Mouse (Mus musculus) embryonic facial prominence, embryonic 15.5 days (tissue): ENCODE data around the gene Sox9. TPM values are rescaled to one million over a fixed set of nuclear protein-coding genes. Genes with fewer than 3 reads are reported as not detected.

Experiments used
- ATAC-seq: fragments of 200-750 bp; cut with Nextera tagmentation; 2 replicates; pipeline ENCODE4 v1.8.0; 2017; ENCODE audit warnings: low read depth, moderate TSS enrichment; ENCODE audit not compliant: insufficient number of reproducible peaks, low FRiP score, low TSS enrichment
- H3K27ac ChIP-seq: fragments of 300-500 bp; sonication (generic); replicated peaks from 2 replicates; pipeline ENCODE4 v1.5.1; 2015; ENCODE audit warnings: mild to moderate bottlenecking, inconsistent platforms
- H3K27me3 ChIP-seq: fragments of 300-500 bp; sonication (generic); 2 replicates; pipeline ENCODE4 v1.6.1; 2015; ENCODE audit warnings: inconsistent platforms
- H3K36me3 ChIP-seq: fragments of 300-500 bp; sonication (generic); 2 replicates; pipeline ENCODE4 v1.6.1; 2015; ENCODE audit warnings: mild to moderate bottlenecking, inconsistent platforms
- H3K4me1 ChIP-seq: fragments of 300-500 bp; sonication (generic); 2 replicates; pipeline ENCODE4 v1.6.1; 2015; ENCODE audit warnings: inconsistent platforms
- H3K4me2 ChIP-seq: fragments of 300-500 bp; sonication (generic); replicated peaks from 2 replicates; pipeline ENCODE4 v1.6.1; 2015; ENCODE audit warnings: mild to moderate bottlenecking, inconsistent platforms
- H3K4me3 ChIP-seq: fragments of 300-500 bp; sonication (generic); replicated peaks from 2 replicates; pipeline ENCODE4 v1.5.1; 2015; ENCODE audit warnings: mild to moderate bottlenecking, inconsistent platforms
- H3K9ac ChIP-seq: fragments of 300-500 bp; sonication (generic); 2 replicates; pipeline ENCODE4 v1.6.1; 2015; ENCODE audit warnings: inconsistent platforms
- H3K9me3 ChIP-seq: fragments of 300-500 bp; sonication (generic); replicated peaks from 2 replicates; pipeline ENCODE4 v1.6.1; 2016; ENCODE audit warnings: inconsistent platforms
- WGBS: fragments of 180-500 bp; shearing (Covaris S2); methylation state at CpG from one replicate; pipeline ENCODE4 v1.1.7; 2015; 5-methylcytosine and 5-hydroxymethylcytosine counted together
- polyA plus RNA-seq: library from polyadenylated mRNA; unstranded; fragments of >200 nt; fragmentation: Nextera tagmentation; extraction: Ambion mirVana; gene quantifications from 2 replicates; pipeline ENCODE4 v1.2.1, GENCODE M21; 2015

Sox9 gene
- polyA plus RNA-seq, 1 experiment from 2014 or later, result 60.0 TPM

- WGBS, result 41% methylated on average over 4 of the region's 4 CpGs
- Histone ChIP-seq H3K36me3 (no peaks in the 10 kb centered on the region), H3K4me3 (no peak overlapping the region), H3K27me3 (peaks cover 3% of the 10 kb centered on the region; the same call in 1 of the 2 replicates), H3K4me2 (no peak overlapping the region), H3K27ac (no peak overlapping the region), H3K9me3 (no peaks in the 10 kb centered on the region), H3K9ac (no peak overlapping the region), H3K4me1 (peaks cover 11% of the 10 kb centered on the region)
- no peak for ATAC-seq
Measured at GRCm38 (mm10) chr11:112801189-112801818, 19.3 kb downstream of the Sox9 start.

DNA sequence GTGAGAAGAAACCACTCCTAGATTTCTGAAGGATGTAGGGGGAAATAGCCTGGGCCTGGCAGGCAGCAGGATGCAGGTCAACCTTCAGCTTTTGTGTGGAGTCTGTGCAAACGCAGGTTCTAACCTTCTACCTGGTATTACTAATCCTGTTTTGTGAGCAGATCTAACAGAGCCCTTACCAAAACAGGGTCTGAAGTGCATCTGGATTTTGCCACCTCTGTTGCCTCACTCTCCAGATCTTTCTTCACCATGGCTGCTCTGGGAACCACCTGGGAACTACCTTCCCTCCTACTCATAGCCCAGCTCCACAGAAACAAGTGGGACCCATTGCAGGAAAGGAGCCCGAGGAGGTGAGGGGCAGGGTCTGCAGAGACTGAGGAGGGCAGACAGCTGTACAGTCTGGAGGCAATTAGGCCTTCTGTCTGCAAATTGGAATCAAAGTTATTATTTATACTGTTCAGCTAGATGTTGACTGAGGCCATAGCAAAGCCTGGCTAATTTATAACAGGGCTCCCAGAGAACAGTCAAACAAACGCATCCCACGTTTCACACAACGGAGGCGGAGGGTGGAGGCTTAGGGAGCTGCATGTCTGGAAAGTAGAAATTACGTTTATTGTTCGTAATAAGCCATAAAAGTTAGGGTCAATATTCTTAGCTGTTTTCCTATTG is 25.9 kb downstream of the Sox9 start:
- Histone ChIP-seq H3K4me2 (no peak overlapping the region), H3K27me3 (peaks cover 23% of the 10 kb centered on the region; the same call in 1 of the 2 replicates), H3K36me3 (no peaks in the 10 kb centered on the region), H3K9me3 (no peaks in the 10 kb centered on the region), H3K4me1 (peaks cover 30% of the 10 kb centered on the region), H3K4me3 (no peak overlapping the region), H3K27ac (no peak overlapping the region), H3K9ac (no peak overlapping the region)
- no peak for ATAC-seq
- 36% methylated on average over 8 of the region's 8 CpGs for WGBS

GRCm38 (mm10) chr11:112810447-112811151 is 28.6 kb downstream of the Sox9 start:
- H3K27me3 ChIP-seq, result peaks cover 23% of the 10 kb centered on the region; the same call in 1 of the 2 replicates
- peak overlapping the region; percentile 18 for H3K4me3 ChIP-seq
- peaks cover 30% of the 10 kb centered on the region for H3K4me1 ChIP-seq
- ATAC-seq, result no peak
- H3K36me3 ChIP-seq, result no peaks in the 10 kb centered on the region
- no peaks in the 10 kb centered on the region for H3K9me3 ChIP-seq
- H3K4me2 ChIP-seq, result peak overlapping the region; percentile 44
- no peak overlapping the region for H3K9ac ChIP-seq
- 3% methylated on average over 17 of the region's 17 CpGs for WGBS
- H3K27ac ChIP-seq, result no peak overlapping the region

DNA sequence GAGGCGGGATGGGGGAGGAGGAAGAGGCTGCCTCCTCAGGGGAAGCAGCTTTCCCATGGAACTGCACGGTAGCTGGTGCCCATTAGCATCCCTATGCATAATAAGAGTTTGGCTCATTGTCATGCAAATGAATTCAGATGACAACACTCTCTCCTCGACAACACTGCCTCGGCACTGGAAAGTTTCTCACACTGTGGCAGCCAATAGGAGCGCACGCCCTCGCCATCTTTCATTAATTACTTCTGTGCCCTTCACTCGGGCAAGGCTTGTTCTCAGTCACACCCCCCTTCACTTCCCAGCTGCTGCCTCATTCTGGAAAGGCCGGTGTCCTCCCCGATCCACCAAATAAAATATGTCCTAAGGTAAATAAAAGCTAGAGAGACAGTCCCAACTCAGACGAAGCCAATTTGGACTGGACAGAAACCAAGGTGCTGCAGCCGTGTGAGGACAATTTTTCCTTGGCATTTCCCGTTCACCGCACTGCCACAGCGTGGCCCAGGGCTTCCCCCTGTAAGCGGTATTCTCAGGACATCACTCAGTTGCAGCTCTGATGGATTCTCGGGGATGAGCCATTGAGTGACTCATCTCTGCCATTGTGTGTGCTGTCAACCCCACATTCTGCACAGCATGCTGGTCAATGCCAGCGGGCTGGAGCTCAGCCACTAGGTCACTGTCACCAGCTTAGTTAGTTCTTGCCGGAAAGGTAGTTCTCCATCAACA is 29.3 kb downstream of the Sox9 start:
- ATAC-seq, result 0 out of 2 replicates have a peak, but pooled peaks have one; percentile 65
- Histone ChIP-seq H3K27me3 (peaks cover 20% of the 10 kb centered on the region; the same call in 1 of the 2 replicates), H3K36me3 (no peaks in the 10 kb centered on the region), H3K9me3 (no peaks in the 10 kb centered on the region), H3K9ac (no peak overlapping the region), H3K27ac (no peak overlapping the region), H3K4me3 (peak overlapping the region; percentile 18), H3K4me1 (peaks cover 30% of the 10 kb centered on the region), H3K4me2 (peak overlapping the region; percentile 44)
- 4% methylated on average over 19 of the region's 19 CpGs for WGBS

- 0 out of 2 replicates have a peak, but pooled peaks have one; percentile 29 for ATAC-seq
- Histone ChIP-seq H3K27me3 (no peaks in the 10 kb centered on the region), H3K4me2 (no peak overlapping the region), H3K9ac (no peak overlapping the region), H3K4me1 (peaks cover 9% of the 10 kb centered on the region), H3K9me3 (no peaks in the 10 kb centered on the region), H3K4me3 (no peak overlapping the region), H3K36me3 (no peaks in the 10 kb centered on the region), H3K27ac (no peak overlapping the region)
- WGBS, result 45% methylated on average over 14 of the region's 14 CpGs
Measured at GRCm38 (mm10) chr11:112817829-112818650, 36.0 kb downstream of the Sox9 start.

- Histone ChIP-seq H3K9me3 (no peaks in the 10 kb centered on the region), H3K4me1 (peaks cover 9% of the 10 kb centered on the region), H3K27ac (no peak overlapping the region), H3K36me3 (no peaks in the 10 kb centered on the region), H3K27me3 (no peaks in the 10 kb centered on the region), H3K4me2 (no peak overlapping the region), H3K4me3 (no peak overlapping the region), H3K9ac (no peak overlapping the region)
- no peak for ATAC-seq
- WGBS, result 51% methylated on average over 7 of the region's 7 CpGs
Measured at GRCm38 (mm10) chr11:112818651-112819270, 36.7 kb downstream of the Sox9 start.

DNA sequence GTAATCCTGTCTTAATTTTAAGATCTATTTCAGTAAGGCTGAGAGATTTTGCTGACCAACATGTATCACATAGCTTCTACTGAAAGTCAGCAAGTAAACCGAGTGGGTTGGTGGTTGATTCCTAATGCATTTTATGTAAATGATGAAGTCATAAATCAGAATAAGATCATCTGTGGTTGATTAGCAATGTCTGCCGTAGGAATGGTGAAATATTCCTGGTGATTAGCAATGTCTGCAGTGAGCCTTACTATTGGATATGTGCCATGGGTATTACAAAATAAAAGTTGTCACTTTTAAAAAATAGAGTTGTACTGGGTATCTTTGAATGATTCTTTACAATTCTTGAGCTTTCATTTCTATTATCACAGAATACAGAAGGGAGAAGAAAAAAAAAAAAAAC is 39.5 kb downstream of the Sox9 start:
- Histone ChIP-seq H3K36me3 (no peaks in the 10 kb centered on the region), H3K27ac (no peak overlapping the region), H3K9ac (no peak overlapping the region), H3K4me3 (no peak overlapping the region), H3K9me3 (no peaks in the 10 kb centered on the region), H3K27me3 (no peaks in the 10 kb centered on the region), H3K4me2 (no peak overlapping the region), H3K4me1 (peaks cover 9% of the 10 kb centered on the region)
- 43% methylated on average over 2 of the region's 2 CpGs for WGBS
- ATAC-seq, result no peak

GRCm38 (mm10) chr11:112824146-112824545 is 42.1 kb downstream of the Sox9 start:
- Histone ChIP-seq H3K4me2 (no peak overlapping the region), H3K4me3 (no peak overlapping the region), H3K27me3 (no peaks in the 10 kb centered on the region), H3K9me3 (no peaks in the 10 kb centered on the region), H3K9ac (no peak overlapping the region), H3K27ac (no peak overlapping the region), H3K4me1 (no peaks in the 10 kb centered on the region), H3K36me3 (no peaks in the 10 kb centered on the region)
- WGBS, result 63% methylated on average over 3 of the region's 3 CpGs
- ATAC-seq, result no peak

DNA sequence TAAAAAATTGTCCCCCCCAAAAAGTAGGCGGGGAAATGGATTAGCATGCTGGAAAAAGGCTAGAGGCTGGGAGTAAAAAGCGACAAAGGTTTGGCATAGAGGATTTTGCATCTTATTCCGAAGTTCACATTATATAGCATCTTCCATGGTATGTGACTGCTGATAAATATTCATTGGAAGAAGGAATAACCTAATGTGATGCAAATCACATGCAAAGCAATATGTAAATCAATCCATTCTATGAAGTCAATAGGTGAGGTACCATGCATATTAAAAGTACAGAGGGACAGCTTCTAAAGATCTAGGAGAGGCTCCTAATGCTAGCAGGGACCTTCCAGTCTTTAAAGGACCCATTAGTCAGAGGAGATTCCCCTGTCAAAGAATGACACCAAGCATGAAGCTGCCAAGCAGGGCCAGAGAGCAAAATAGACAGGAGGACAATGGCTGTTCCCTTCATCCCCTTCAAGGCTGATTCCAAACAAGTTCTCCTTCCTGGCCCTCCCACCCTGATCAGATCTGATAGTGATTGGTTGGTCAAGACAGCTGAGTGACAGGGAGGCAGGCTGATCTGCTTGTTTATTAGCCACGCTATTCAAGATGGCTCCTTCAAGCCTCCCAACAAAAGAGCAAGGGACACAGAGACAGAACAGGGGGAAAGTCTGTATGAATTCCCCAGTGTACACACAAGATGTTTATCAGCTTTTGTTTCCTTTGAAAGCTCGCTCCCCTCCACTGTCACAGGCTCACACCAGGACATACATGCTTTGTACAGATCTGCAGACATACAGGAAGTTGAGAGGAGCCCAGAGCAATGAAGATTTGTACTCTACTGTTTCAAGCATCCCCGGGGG is 44.4 kb downstream of the Sox9 start:
- Histone ChIP-seq H3K4me3 (no peak overlapping the region), H3K27ac (no peak overlapping the region), H3K27me3 (no peaks in the 10 kb centered on the region), H3K9ac (no peak overlapping the region), H3K4me2 (no peak overlapping the region), H3K36me3 (no peaks in the 10 kb centered on the region), H3K9me3 (no peaks in the 10 kb centered on the region), H3K4me1 (no peaks in the 10 kb centered on the region)
- WGBS, result 68% methylated on average over 6 of the region's 6 CpGs
- no peak for ATAC-seq

GRCm38 (mm10) chr11:112827044-112827347 is 45.0 kb downstream of the Sox9 start:
- 33% methylated on average over 6 of the region's 6 CpGs for WGBS
- H3K9ac ChIP-seq, result no peak overlapping the region
- H3K36me3 ChIP-seq, result no peaks in the 10 kb centered on the region
- H3K4me1 ChIP-seq, result no peaks in the 10 kb centered on the region
- no peak overlapping the region for H3K27ac ChIP-seq
- ATAC-seq, result no peak
- H3K4me3 ChIP-seq, result no peak overlapping the region
- no peak overlapping the region for H3K4me2 ChIP-seq
- no peaks in the 10 kb centered on the region for H3K27me3 ChIP-seq
- H3K9me3 ChIP-seq, result no peaks in the 10 kb centered on the region
